Mouse (Mus musculus) layer of hippocampus, adult 8-10 months (tissue): ENCODE data around the gene Ano2. TPM values are rescaled to one million over a fixed set of nuclear protein-coding genes. Genes with fewer than 3 reads are reported as not detected.

Experiments
- DNase-seq, 2 experiments: peaks; one replicate each; pipeline ENCODE4 v3.0.0; 2022; ENCODE audit warnings: low spot score in 2 of 2
- total RNA-seq, 4 experiments: library from RNA; stranded (reverse); gene quantifications; 2 replicates each; pipeline ENCODE4 v1.2.4; 2022

Ano2 gene
- total RNA-seq, 4 experiments from 2014 or later: 4.5 to 8.2 (median 6.8) TPM

DNA sequence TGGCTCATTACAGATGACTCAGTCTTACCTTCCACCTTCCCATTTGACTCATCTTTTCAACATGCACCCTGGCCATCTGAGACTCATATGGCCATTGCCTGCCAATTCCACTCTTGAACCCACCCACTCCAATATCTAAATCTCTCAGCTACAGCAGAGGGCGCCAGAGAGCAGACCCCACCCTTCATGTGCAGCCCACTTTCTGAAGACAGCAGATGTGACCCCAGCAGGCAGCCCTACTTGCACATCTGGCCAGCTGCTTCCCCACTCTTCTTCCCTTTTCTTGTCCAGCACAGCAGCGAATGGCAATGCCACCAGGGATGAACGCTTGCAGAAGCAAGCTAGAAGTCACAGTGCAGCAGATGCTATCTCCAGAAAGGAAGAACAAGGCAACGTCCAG, 355.7 kb downstream of the Ano2 start:
- peak in 1 of 2 experiments; percentile 10 for DNase-seq

DNA sequence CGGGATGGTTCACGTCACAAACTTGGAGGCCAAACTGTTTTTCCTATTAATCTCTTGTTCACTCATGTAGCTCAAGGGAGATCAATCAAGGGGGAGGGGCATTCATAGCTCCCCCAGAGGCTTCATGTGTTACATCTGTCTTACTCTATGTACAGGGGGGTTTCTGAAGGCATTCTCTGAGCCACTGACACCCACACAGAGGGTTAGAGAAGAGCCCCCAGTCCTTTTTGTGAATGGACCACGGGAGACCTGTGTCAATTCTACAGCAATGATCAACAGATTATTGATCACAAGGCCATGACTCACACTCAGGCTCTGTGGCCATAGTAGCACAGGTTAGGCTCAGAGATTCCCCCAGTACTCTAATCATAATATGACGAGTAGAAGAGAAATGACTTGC, 358.0 kb downstream of the Ano2 start:
- DNase-seq: no peak

DNA sequence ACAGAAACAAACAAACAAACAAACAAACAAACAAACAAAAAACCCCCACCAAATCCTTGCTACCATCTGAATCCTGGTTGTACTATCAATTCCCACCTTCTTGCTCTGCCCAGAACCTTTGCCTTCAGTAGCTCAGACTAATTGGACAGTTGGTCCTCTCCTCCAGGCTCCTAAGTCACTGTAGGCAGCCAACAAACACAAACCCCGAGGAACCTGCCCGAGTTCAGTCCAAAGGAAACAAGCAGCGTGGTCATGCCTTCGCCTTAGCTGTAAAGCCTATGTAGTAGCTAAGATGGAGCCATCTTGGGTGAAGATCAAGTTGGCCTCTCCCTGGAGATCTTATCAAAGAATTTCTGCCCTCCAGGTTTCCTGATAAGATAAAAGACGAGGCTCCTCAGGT, 362.9 kb downstream of the Ano2 start:
- DNase-seq: no peak

- no peak for DNase-seq
Measured at GRCm38 (mm10) chr6:126057706-126058105, 367.5 kb downstream of the Ano2 start.

GRCm38 (mm10) chr6:126080531-126080930, 390.3 kb downstream of the Ano2 start:
- DNase-seq: no peak

DNA sequence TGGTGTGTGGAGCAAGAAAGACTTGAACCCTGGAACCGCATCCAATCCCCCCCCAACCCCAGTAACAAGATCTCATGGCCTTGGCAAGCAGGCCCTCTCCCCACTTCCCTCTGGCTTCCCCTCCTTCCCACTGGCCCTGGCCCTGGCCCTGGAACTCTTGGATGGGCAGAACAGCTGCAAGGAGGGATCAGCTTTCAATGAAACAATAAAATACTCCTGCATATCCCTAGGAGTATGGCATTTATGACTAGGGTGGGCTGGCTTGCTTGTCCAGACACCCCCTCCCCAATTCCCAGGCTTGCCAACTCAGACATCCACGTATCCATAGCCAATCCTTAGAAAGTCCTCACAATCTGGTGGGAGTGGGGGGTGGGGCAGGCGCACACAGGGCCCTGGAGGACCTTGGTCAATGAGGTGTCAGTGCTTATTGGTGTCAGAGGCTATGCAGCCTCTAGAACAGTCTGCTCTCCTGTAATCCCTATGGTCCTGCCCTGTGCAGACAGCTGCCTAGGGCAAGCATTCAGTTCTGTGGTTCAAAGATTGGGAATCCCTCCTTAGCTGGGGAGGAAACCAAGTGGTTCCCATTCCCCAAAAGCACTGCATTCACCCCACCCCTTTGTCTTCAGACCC, 396.2 kb downstream of the Ano2 start:
- DNase-seq: no peak

GRCm38 (mm10) chr6:126088489-126089265, 398.5 kb downstream of the Ano2 start:
- DNase-seq: no peak

Other genes with a start within 250 kb of the Ano2 start
- 100 to 1,000 TPM in 2 of 4 experiments, 10 to 100 TPM in 2; 57.4 to 211 (median 129) TPM for gene Cd9, start 195.6 kb upstream of the Ano2 start, total RNA-seq
- 10 to 100 TPM; 19.1 to 27.5 (median 23.5) TPM for gene Vwf, start 143.6 kb upstream of the Ano2 start, total RNA-seq